Mouse (Mus musculus) activated CD4-positive, CD25-positive, alpha-beta regulatory T cell (primary cell): ENCODE results near the gene Gm7298. TPM values are rescaled to one million over a fixed set of nuclear protein-coding genes. Genes with fewer than 3 reads are reported as not detected.

ENCODE experiments used
- polyA plus RNA-seq, 2 experiments: library from polyadenylated mRNA; unstranded; fragments of 100-300 nt; shearing (Covaris generic); gene quantifications; one replicate each; pipeline ENCODE4 v1.2.1; 2017

Gm7298 gene
- not detected for polyA plus RNA-seq

DNA sequence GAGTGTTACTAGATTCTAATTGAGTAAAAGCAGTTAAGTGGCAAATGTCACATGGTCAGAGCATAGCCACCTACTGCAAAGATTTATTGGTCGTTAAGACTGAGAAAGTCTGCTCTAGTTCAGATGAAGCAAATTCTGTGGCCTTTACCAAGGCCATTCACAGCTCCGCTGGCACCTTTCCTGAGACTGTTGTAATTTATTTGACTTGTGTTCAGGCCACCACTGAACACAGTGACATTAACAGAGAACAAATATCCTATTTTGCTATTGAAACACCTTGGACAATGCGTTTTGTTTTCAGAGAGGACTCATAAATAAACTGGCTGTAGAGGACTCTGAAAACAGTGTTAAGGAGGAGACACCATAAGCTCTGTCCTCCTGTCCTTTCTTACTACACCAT is at the start of gene Gm7298:
Gene Gm7298 (plus strand): TSS at position 301 of the 400 bp plus-strand sequence.

DNA sequence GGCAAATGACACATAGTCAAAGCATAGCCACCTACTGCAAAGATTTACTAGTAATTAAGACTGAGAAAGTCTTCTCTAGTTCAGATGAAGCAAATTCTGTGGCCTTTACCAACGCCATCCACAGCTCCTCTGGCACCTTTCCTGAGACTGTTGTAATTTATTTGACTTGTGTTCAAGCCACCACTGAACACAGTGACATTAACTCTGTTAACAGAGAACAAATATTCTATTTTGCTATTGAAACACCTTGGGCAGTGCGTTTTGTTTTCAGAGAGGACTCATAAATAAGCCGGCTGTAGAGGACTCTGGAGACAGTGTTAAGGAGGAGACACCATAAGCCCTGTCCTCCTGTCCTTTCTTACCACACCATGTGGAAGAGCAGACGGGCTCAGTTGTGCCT is 105.5 kb downstream of the Gm7298 start, which contains the start of gene Mug1:
Gene Mug1 (plus strand): TSS at position 271 of the 400 bp plus-strand sequence.

Other genes starting within 250 kb of the Gm7298 start
- under 1 TPM in 1 of 2 experiments, not detected in 1; 0.37 TPM for gene A2m, start 97.6 kb upstream of the Gm7298 start, polyA plus RNA-seq
- under 1 TPM in 1 of 2 experiments, not detected in 1; 0.10 TPM for gene Mug1, start 105.6 kb downstream of the Gm7298 start, polyA plus RNA-seq